Mouse (Mus musculus): ENCODE data around the gene Hsd11b2.

Hsd11b2 gene

GRCm38 (mm10) chr8:105481453-105481852 lies 37.1 kb upstream of the Hsd11b2 start:
- in situ Hi-C loops (cut with MboI; ENCODE audit: low pct_unique_long_range_greater_than_20kb in 1 of 2, low sequenced_read_pairs in 2 of 2, unreplicated experiment in 1 of 2), result no loop called here

GRCm38 (mm10) chr8:105482123-105482522 lies 36.4 kb upstream of the Hsd11b2 start:
- in situ Hi-C loops (cut with MboI; ENCODE audit: low pct_unique_long_range_greater_than_20kb in 1 of 2, low sequenced_read_pairs in 2 of 2, unreplicated experiment in 1 of 2), result no loop called here

- in situ Hi-C loops (cut with MboI; ENCODE audit: low pct_unique_long_range_greater_than_20kb in 1 of 2, low sequenced_read_pairs in 2 of 2, unreplicated experiment in 1 of 2), result no loop called here
Observed at GRCm38 (mm10) chr8:105483212-105484029, 35.1 kb upstream of the Hsd11b2 start.

- in situ Hi-C loops (cut with MboI; ENCODE audit: low pct_unique_long_range_greater_than_20kb in 1 of 2, low sequenced_read_pairs in 2 of 2, unreplicated experiment in 1 of 2), result no loop called here
Observed at GRCm38 (mm10) chr8:105484030-105484368, 34.6 kb upstream of the Hsd11b2 start.

GRCm38 (mm10) chr8:105484392-105484791 lies 34.2 kb upstream of the Hsd11b2 start:
- in situ Hi-C loops (cut with MboI; ENCODE audit: low pct_unique_long_range_greater_than_20kb in 1 of 2, low sequenced_read_pairs in 2 of 2, unreplicated experiment in 1 of 2), result no loop called here

- in situ Hi-C loops (cut with MboI; ENCODE audit: low pct_unique_long_range_greater_than_20kb in 1 of 2, low sequenced_read_pairs in 2 of 2, unreplicated experiment in 1 of 2), result no loop called here
Observed at GRCm38 (mm10) chr8:105488082-105488481, 30.5 kb upstream of the Hsd11b2 start.

- in situ Hi-C loops (cut with MboI; ENCODE audit: low pct_unique_long_range_greater_than_20kb in 1 of 2, low sequenced_read_pairs in 2 of 2, unreplicated experiment in 1 of 2), result no loop called here
Observed at GRCm38 (mm10) chr8:105489281-105489680, 29.3 kb upstream of the Hsd11b2 start.

GRCm38 (mm10) chr8:105493495-105493894 lies 25.1 kb upstream of the Hsd11b2 start:
- in situ Hi-C loops (cut with MboI; ENCODE audit: low pct_unique_long_range_greater_than_20kb in 1 of 2, low sequenced_read_pairs in 2 of 2, unreplicated experiment in 1 of 2), result no loop called here

GRCm38 (mm10) chr8:105494566-105494965 lies 24.0 kb upstream of the Hsd11b2 start:
- in situ Hi-C loops (cut with MboI; ENCODE audit: low pct_unique_long_range_greater_than_20kb in 1 of 2, low sequenced_read_pairs in 2 of 2, unreplicated experiment in 1 of 2), result no loop called here

- in situ Hi-C loops (cut with MboI; ENCODE audit: low pct_unique_long_range_greater_than_20kb in 1 of 2, low sequenced_read_pairs in 2 of 2, unreplicated experiment in 1 of 2), result no loop called here
Observed at GRCm38 (mm10) chr8:105495350-105496302, 22.9 kb upstream of the Hsd11b2 start.

GRCm38 (mm10) chr8:105496439-105497180 lies 21.9 kb upstream of the Hsd11b2 start, which contains the start of gene Zdhhc1:
Gene Zdhhc1 (minus strand): TSS chr8:105496902.
- in situ Hi-C loops (cut with MboI; ENCODE audit: low pct_unique_long_range_greater_than_20kb in 1 of 2, low sequenced_read_pairs in 2 of 2, unreplicated experiment in 1 of 2), result no loop called here

GRCm38 (mm10) chr8:105499787-105500186 lies 18.8 kb upstream of the Hsd11b2 start:
- in situ Hi-C loops (cut with MboI; ENCODE audit: low pct_unique_long_range_greater_than_20kb in 1 of 2, low sequenced_read_pairs in 2 of 2, unreplicated experiment in 1 of 2), result no loop called here

GRCm38 (mm10) chr8:105504617-105505016 lies 13.9 kb upstream of the Hsd11b2 start:
- in situ Hi-C loops (cut with MboI; ENCODE audit: low pct_unique_long_range_greater_than_20kb in 1 of 2, low sequenced_read_pairs in 2 of 2, unreplicated experiment in 1 of 2), result no loop called here

- in situ Hi-C loops (cut with MboI; ENCODE audit: low pct_unique_long_range_greater_than_20kb in 1 of 2, low sequenced_read_pairs in 2 of 2, unreplicated experiment in 1 of 2), result no loop called here
Observed at GRCm38 (mm10) chr8:105506977-105507376, 11.6 kb upstream of the Hsd11b2 start.

- in situ Hi-C loops (cut with MboI; ENCODE audit: low pct_unique_long_range_greater_than_20kb in 1 of 2, low sequenced_read_pairs in 2 of 2, unreplicated experiment in 1 of 2), result no loop called here
Observed at GRCm38 (mm10) chr8:105508758-105509157, 9.8 kb upstream of the Hsd11b2 start.

GRCm38 (mm10) chr8:105509997-105510735 lies 8.4 kb upstream of the Hsd11b2 start:
- in situ Hi-C loops (cut with MboI; ENCODE audit: low pct_unique_long_range_greater_than_20kb in 1 of 2, low sequenced_read_pairs in 2 of 2, unreplicated experiment in 1 of 2), result no loop called here

GRCm38 (mm10) chr8:105514194-105514593 lies 4.4 kb upstream of the Hsd11b2 start:
- in situ Hi-C loops (cut with MboI; ENCODE audit: low pct_unique_long_range_greater_than_20kb in 1 of 2, low sequenced_read_pairs in 2 of 2, unreplicated experiment in 1 of 2), result no loop called here

- in situ Hi-C loops (cut with MboI; ENCODE audit: low pct_unique_long_range_greater_than_20kb in 1 of 2, low sequenced_read_pairs in 2 of 2, unreplicated experiment in 1 of 2), result no loop called here
Observed at GRCm38 (mm10) chr8:105514656-105515055, 3.9 kb upstream of the Hsd11b2 start.

Data from mouse embryonic stem cell (cell line).